Mouse (Mus musculus) bone marrow, adult 2 months (tissue): ENCODE measurements around the gene Gm5148.

Experiments
- CTCF ChIP-seq: fragments of 200-500 bp; IDR thresholded peaks from 2 replicates; pipeline ENCODE4 v1.5.1; 2011; ENCODE audit warnings: low read length, control low read depth; ENCODE audit not compliant: control insufficient read depth, insufficient read depth
- POLR2A ChIP-seq: fragments of 200-500 bp; IDR thresholded peaks from 2 replicates; pipeline ENCODE4 v1.6.1; 2011; ENCODE audit warnings: low read depth, mild to moderate bottlenecking, control low read depth, low read length, borderline replicate concordance; ENCODE audit not compliant: control insufficient read depth

- no peak for TF ChIP-seq CTCF
- no peak for TF ChIP-seq POLR2A
Measured at GRCm38 (mm10) chr3:37728112-37729100, 4.1 kb upstream of the Gm5148 start.
